Mouse (Mus musculus) liver, embryonic 14.5 days (tissue): ENCODE results near the gene Rcsd1. TPM values are rescaled to one million over a fixed set of nuclear protein-coding genes. Genes with fewer than 3 reads are reported as not detected.

Source experiments
- ATAC-seq: fragments of 200-750 bp; cut with Nextera tagmentation; 2 replicates; pipeline ENCODE4 v1.8.0; 2017; ENCODE audit warnings: moderate number of reproducible peaks, mild to moderate bottlenecking, moderate library complexity; ENCODE audit not compliant: insufficient read depth
- DNase-seq, 3 experiments: peaks; one replicate each; pipeline ENCODE4 v3.0.0-alpha.2; 2012 to 2013; ENCODE audit warnings: low read depth in 3 of 3, low spot score in 3 of 3
- H3K27ac ChIP-seq: fragments of 300-500 bp; sonication (generic); 2 replicates; pipeline ENCODE4 v1.5.1; 2014; ENCODE audit warnings: moderate library complexity, mild to moderate bottlenecking, control low read depth, inconsistent platforms
- H3K27me3 ChIP-seq: fragments of 300-500 bp; sonication (generic); 2 replicates; pipeline ENCODE4 v1.6.1; 2014; ENCODE audit warnings: mild to moderate bottlenecking, low read length, moderate library complexity; ENCODE audit not compliant: control insufficient read depth, insufficient read depth
- H3K36me3 ChIP-seq: fragments of 300-500 bp; sonication (generic); replicated peaks from 2 replicates; pipeline ENCODE4 v1.6.1; 2014; ENCODE audit warnings: low read depth; ENCODE audit not compliant: control insufficient read depth, insufficient read depth
- H3K4me1 ChIP-seq, 2 experiments: fragments of 200-500 bp in 1 of 2; fragments of 300-500 bp in 1 of 2; sonication (generic) in 1 of 2; replicated peaks; 2 replicates each; pipeline ENCODE4 v1.6.1; 2012 to 2014; ENCODE audit warnings: antibody characterized with exemption in 1 of 2, inconsistent platforms in 1 of 2, low read length in 1 of 2; ENCODE audit not compliant: control insufficient read depth in 2 of 2, insufficient read depth in 2 of 2
- H3K4me2 ChIP-seq: fragments of 300-500 bp; sonication (generic); 2 replicates; pipeline ENCODE4 v1.6.1; 2014; ENCODE audit warnings: low read depth, mild to moderate bottlenecking, control low read depth, moderate library complexity
- H3K4me3 ChIP-seq, 2 experiments: fragments of 200-500 bp in 1 of 2; fragments of 300-500 bp in 1 of 2; sonication (generic) in 1 of 2; 2 replicates each; pipeline ENCODE4 v1.5.1; 2012 to 2014; ENCODE audit warnings: low read depth in 2 of 2, low read length in 2 of 2, mild to moderate bottlenecking in 2 of 2, control low read depth in 1 of 2, inconsistent platforms in 1 of 2, moderate library complexity in 1 of 2; ENCODE audit not compliant: insufficient read depth in 1 of 2
- H3K9ac ChIP-seq: fragments of 300-500 bp; sonication (generic); replicated peaks from 2 replicates; pipeline ENCODE4 v1.6.1; 2014; ENCODE audit warnings: mild to moderate bottlenecking, control low read depth, moderate library complexity
- H3K9me3 ChIP-seq: fragments of 300-500 bp; sonication (generic); 2 replicates; pipeline ENCODE4 v1.6.1; 2016; ENCODE audit warnings: low read length, mixed read lengths; ENCODE audit not compliant: control insufficient read depth
- CTCF ChIP-seq: IDR thresholded peaks from 2 replicates; pipeline ENCODE4 v1.5.1; 2016; ENCODE audit warnings: antibody characterized with exemption, low read depth, control low read depth
- EP300 ChIP-seq: IDR thresholded peaks from 2 replicates; pipeline ENCODE4 v1.6.1; 2016; ENCODE audit warnings: antibody characterized with exemption, low read depth
- WGBS: fragments of 180-500 bp; shearing (Covaris S2); extraction: QIAGEN DNeasy Blood & Tissue Kit; methylation state at CpG from one replicate; pipeline ENCODE4 v1.1.7; 2014; ENCODE audit not compliant: insufficient replicate concordance; 5-methylcytosine and 5-hydroxymethylcytosine counted together
- polyA plus RNA-seq, 2 experiments: library from polyadenylated mRNA; depleted of rRNA in 1 of 2; stranded (reverse) in 1 of 2; unstranded in 1 of 2; fragments of >200 nt; fragmentation: Nextera tagmentation in 1 of 2; extraction: Ambion mirVana in 1 of 2; gene quantifications; 2 replicates each; pipeline versions ENCODE4 v1.2.1 to v1.2.3; 2012 to 2014

Rcsd1 gene
- polyA plus RNA-seq, 2 experiments, result 2.4 to 4.8 TPM

DNA sequence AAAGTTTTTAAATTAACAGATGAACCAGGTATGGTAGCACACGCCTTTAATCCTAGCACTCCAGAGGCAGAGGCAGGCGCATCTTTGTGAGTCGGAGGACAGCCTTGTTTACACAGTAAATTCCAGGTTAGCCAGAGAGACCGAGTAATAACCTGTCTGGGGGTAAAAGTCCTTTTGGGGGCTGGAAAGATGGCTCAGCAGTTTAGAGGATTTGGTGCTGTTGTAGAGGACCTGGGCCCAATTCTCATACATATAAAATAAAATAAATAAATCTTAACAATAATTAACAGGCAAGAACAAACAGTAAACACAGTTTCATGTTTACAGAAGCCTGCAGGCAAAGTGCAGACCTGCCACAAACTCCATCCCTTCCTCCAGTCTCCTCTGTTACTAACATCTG is 100.7 kb downstream of the Rcsd1 start:
- H3K27me3 ChIP-seq, result no peaks in the 10 kb centered on the region
- ATAC-seq, result no peak
- no peak overlapping the region for H3K4me3 ChIP-seq
- no peaks in the 10 kb centered on the region for H3K36me3 ChIP-seq
- no peak overlapping the region for H3K4me2 ChIP-seq
- no peak overlapping the region for H3K9ac ChIP-seq
- no peak for DNase-seq
- WGBS, result 66% methylated on average over 4 of the region's 4 CpGs
- no peaks in the 10 kb centered on the region for H3K9me3 ChIP-seq
- peaks cover 0 to 6% of the 10 kb centered on the region in 2 experiments; a peak in 2 of 4 replicates for H3K4me1 ChIP-seq
- no peak overlapping the region for H3K27ac ChIP-seq
- no peak for TF ChIP-seq EP300
- TF ChIP-seq CTCF, result no peak

DNA sequence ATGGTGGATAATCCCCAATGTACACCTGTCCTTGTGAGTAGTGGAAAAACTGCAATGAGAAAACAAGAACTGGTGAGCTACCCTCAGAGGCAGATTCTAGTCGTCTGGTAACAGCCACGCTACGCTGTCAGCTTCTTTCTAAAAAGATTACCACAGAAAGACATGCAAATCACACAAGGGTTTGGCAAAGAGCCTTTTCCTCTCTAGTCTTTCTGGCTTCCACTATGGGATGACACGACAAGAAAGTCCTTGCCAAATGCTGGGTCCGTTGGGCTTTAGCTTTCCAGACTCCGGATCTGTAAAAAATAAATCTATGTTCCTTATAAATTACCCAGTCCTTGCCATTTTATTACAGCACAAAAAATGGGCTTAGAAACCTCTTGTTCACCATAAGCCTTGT is 103.8 kb downstream of the Rcsd1 start:
- WGBS, result 75% methylated on average over 6 of the region's 6 CpGs

DNA sequence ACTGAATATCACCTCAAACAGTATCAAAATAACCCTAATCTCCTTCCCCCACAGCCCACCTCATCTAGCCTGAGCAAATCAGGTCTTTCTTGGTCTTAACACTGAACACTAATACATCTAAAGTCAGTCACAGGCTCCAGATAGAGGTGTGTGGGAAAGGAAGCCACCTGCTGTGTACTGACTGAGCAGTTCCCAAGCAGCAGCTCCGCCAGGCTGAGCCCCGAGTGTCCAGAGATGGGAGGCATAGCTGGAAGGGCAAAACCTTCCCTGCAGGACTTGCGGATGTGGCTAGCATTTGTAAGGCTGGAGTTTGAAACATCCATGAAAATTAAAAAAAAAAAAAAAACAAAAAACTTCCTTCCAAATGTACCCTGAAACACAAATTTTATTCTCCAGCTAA is 104.4 kb downstream of the Rcsd1 start:
- Histone ChIP-seq H3K9me3 (no peaks in the 10 kb centered on the region), H3K4me3 (no peak overlapping the region), H3K4me1 (peaks cover 0 to 4% of the 10 kb centered on the region in 2 experiments; a peak in 2 of 4 replicates), H3K27me3 (no peaks in the 10 kb centered on the region), H3K27ac (no peak overlapping the region), H3K9ac (no peak overlapping the region), H3K4me2 (no peak overlapping the region), H3K36me3 (no peaks in the 10 kb centered on the region)
- ATAC-seq, result no peak
- DNase-seq, result no peak
- 72% methylated on average over 3 of the region's 3 CpGs for WGBS
- no peak for TF ChIP-seq EP300
- no peak for TF ChIP-seq CTCF

More for the DNA sequence above, 103.8 kb downstream of the Rcsd1 start:
- ATAC-seq (no peak), DNase-seq (no peak)
- Histone ChIP-seq H3K4me2 (no peak overlapping the region), H3K27me3 (no peaks in the 10 kb centered on the region), H3K36me3 (no peaks in the 10 kb centered on the region), H3K9me3 (no peaks in the 10 kb centered on the region), H3K4me1 (peaks cover 0 to 4% of the 10 kb centered on the region in 2 experiments; a peak in 2 of 4 replicates), H3K9ac (no peak overlapping the region), H3K27ac (no peak overlapping the region), H3K4me3 (no peak overlapping the region)
- TF ChIP-seq EP300 (no peak), CTCF (no peak)

DNA sequence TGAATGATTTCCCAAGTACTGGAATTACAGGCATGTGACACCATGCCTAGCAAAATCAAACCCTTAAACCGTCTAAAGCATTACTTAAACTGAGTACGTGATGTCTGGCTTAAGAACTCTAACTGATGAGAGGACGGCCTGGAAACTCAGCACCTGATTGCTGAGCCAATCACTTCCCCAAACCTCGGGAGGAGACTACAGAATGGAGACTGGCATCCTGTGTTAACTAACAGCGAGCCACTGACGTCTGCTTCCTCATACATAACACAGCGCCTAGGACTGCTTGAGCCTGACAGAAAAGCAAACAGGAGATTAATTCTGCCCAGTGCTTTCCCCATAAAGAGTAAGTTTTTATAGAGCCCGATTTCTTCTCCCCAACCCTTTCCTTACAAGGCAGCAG is 105.4 kb downstream of the Rcsd1 start:
- Histone ChIP-seq H3K4me3 (no peak overlapping the region), H3K4me2 (no peak overlapping the region), H3K36me3 (no peaks in the 10 kb centered on the region), H3K27ac (no peak overlapping the region), H3K9ac (no peak overlapping the region), H3K27me3 (no peaks in the 10 kb centered on the region), H3K9me3 (no peaks in the 10 kb centered on the region), H3K4me1 (no peaks in the 10 kb centered on the region)
- no peak for DNase-seq
- TF ChIP-seq EP300, result no peak
- no peak for TF ChIP-seq CTCF
- ATAC-seq, result no peak
- WGBS, result 47% methylated on average over 8 of the region's 8 CpGs

DNA sequence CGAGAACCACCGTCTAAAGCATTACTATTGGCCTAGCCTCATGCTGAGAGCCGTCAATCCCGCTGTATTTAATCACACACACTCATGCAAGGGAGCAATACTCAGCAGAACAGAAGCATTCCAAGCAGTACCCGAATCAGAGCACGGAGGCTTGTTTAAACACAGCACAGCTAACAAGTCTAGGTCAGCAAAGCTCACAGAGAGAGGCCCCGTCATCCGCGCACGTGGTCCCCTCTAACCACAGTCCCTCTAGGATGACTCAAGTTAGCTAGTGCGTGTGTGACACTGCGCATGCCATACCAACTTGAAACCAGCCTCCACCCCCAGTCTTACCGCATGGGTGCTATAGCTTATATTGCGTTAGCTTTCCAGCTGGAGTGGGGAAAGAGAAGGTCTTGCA is 106.3 kb downstream of the Rcsd1 start:
- TF ChIP-seq CTCF, result no peak
- TF ChIP-seq EP300, result no peak
- Histone ChIP-seq H3K4me2 (no peak overlapping the region), H3K9ac (no peak overlapping the region), H3K27me3 (no peaks in the 10 kb centered on the region), H3K4me1 (0 out of 4 replicates have a peak, but pooled peaks cover 0 to 2% of the 10 kb centered on the region in 2 experiments), H3K4me3 (no peak overlapping the region), H3K36me3 (no peaks in the 10 kb centered on the region), H3K27ac (no peak overlapping the region), H3K9me3 (no peaks in the 10 kb centered on the region)
- ATAC-seq (no peak), DNase-seq (no peak)
- 81% methylated on average over 14 of the region's 14 CpGs for WGBS
